Mouse (Mus musculus) heart, postnatal 0 days (tissue): ENCODE measurements around the gene Abraxas1. TPM values are rescaled to one million over a fixed set of nuclear protein-coding genes. Genes with fewer than 3 reads are reported as not detected.

Source experiments
- ATAC-seq: fragments of 200-750 bp; cut with Nextera tagmentation; 2 replicates; pipeline ENCODE4 v1.8.0; 2017; ENCODE audit warnings: low read depth, moderate number of reproducible peaks, moderate library complexity; ENCODE audit not compliant: insufficient read depth
- DNase-seq: peaks from one replicate; pipeline ENCODE4 v3.0.0-alpha.2; 2016; ENCODE audit warnings: low spot score
- H3K27ac ChIP-seq: fragments of 300-500 bp; sonication (generic); 2 replicates; pipeline ENCODE4 v1.5.1; 2014; ENCODE audit warnings: low read depth, mild to moderate bottlenecking
- H3K27me3 ChIP-seq: fragments of 300-500 bp; sonication (generic); 2 replicates; pipeline ENCODE4 v1.6.1; 2014; ENCODE audit warnings: low read length, mixed read lengths; ENCODE audit not compliant: control insufficient read depth, insufficient read depth
- H3K36me3 ChIP-seq: fragments of 300-500 bp; sonication (generic); replicated peaks from 2 replicates; pipeline ENCODE4 v1.6.1; 2014; ENCODE audit warnings: low read length, mixed read lengths; ENCODE audit not compliant: control insufficient read depth, insufficient read depth
- H3K4me1 ChIP-seq: fragments of 300-500 bp; sonication (generic); 2 replicates; pipeline ENCODE4 v1.6.1; 2014; ENCODE audit warnings: antibody characterized with exemption; ENCODE audit not compliant: control insufficient read depth, insufficient read depth
- H3K4me2 ChIP-seq: fragments of 300-500 bp; sonication (generic); 2 replicates; pipeline ENCODE4 v1.6.1; 2014; ENCODE audit warnings: low read depth, mild to moderate bottlenecking, low read length, moderate library complexity
- H3K4me3 ChIP-seq: fragments of 300-500 bp; sonication (generic); 2 replicates; pipeline ENCODE4 v1.5.1; 2014; ENCODE audit warnings: low read depth, low read length
- H3K9ac ChIP-seq: fragments of 300-500 bp; sonication (generic); replicated peaks from 2 replicates; pipeline ENCODE4 v1.6.1; 2014; ENCODE audit warnings: low read depth, low read length, mixed read lengths
- H3K9me3 ChIP-seq: fragments of 300-500 bp; sonication (generic); replicated peaks from 2 replicates; pipeline ENCODE4 v1.6.1; 2016; ENCODE audit warnings: low read length; ENCODE audit not compliant: control insufficient read depth
- CTCF ChIP-seq: IDR thresholded peaks from 2 replicates; pipeline ENCODE4 v1.5.1; 2016; ENCODE audit warnings: antibody characterized with exemption, control low read depth, low read depth
- EP300 ChIP-seq: IDR thresholded peaks from 2 replicates; pipeline ENCODE4 v1.6.1; 2016; ENCODE audit warnings: antibody characterized with exemption, low read depth
- WGBS: fragments of 180-500 bp; shearing (Covaris S2); extraction: QIAGEN DNeasy Blood & Tissue Kit; methylation state at CpG from one replicate; pipeline ENCODE4 v1.1.7; 2014; 5-methylcytosine and 5-hydroxymethylcytosine counted together
- polyA plus RNA-seq: library from polyadenylated mRNA; unstranded; fragments of >200 nt; fragmentation: Nextera tagmentation; extraction: Ambion mirVana; gene quantifications from 2 replicates; pipeline ENCODE4 v1.2.1, GENCODE M21; 2015
- total RNA-seq: library from RNA; depleted of rRNA; stranded (reverse); fragments of >200 nt; gene quantifications from 2 replicates; pipeline ENCODE4 v1.2.3, GENCODE M21; 2014; ENCODE audit warnings: low replicate concordance

The Abraxas1 gene
- total and polyA plus RNA-seq, 2 experiments from 2014 or later, result 19.5 to 28.9 TPM

- Histone ChIP-seq H3K27ac (no peak overlapping the region), H3K9ac (no peak overlapping the region), H3K9me3 (no peaks in the 10 kb centered on the region), H3K4me2 (no peak overlapping the region), H3K36me3 (0 out of 2 replicates have a peak, but pooled peaks cover 4% of the 10 kb centered on the region), H3K4me3 (no peak overlapping the region), H3K27me3 (no peaks in the 10 kb centered on the region), H3K4me1 (peaks cover 4% of the 10 kb centered on the region; the same call in 1 of the 2 replicates)
- ATAC-seq, result 0 out of 2 replicates have a peak, but pooled peaks have one; percentile 57
- 21% methylated on average over 2 of the region's 2 CpGs for WGBS
- peak; percentile 21 for DNase-seq
- TF ChIP-seq EP300, result no peak
- peak; percentile 53 for TF ChIP-seq CTCF
Observed at GRCm38 (mm10) chr5:100825975-100826374, 5.2 kb upstream of the Abraxas1 start.

- no peak for ATAC-seq
- Histone ChIP-seq H3K9me3 (no peaks in the 10 kb centered on the region), H3K4me3 (no peak overlapping the region)
Observed at GRCm38 (mm10) chr5:100822826-100823225, 2.1 kb upstream of the Abraxas1 start.

GRCm38 (mm10) chr5:100821375-100821774, 610 bp upstream of the Abraxas1 start:
- ATAC-seq (no peak), DNase-seq (no peak)
- no peak overlapping the region for H3K9ac ChIP-seq
- H3K4me3 ChIP-seq, result peak overlapping the region; percentile 90
- TF ChIP-seq EP300, result no peak
- no peak for TF ChIP-seq CTCF
- WGBS, result 76% methylated on average over 8 of the region's 8 CpGs
- no peaks in the 10 kb centered on the region for H3K9me3 ChIP-seq
- no peak overlapping the region for H3K27ac ChIP-seq
- no peaks in the 10 kb centered on the region for H3K27me3 ChIP-seq
- peaks cover 15% of the 10 kb centered on the region; the same call in 1 of the 2 replicates for H3K36me3 ChIP-seq
- peak overlapping the region; percentile 97 for H3K4me2 ChIP-seq
- H3K4me1 ChIP-seq, result peaks cover 4% of the 10 kb centered on the region

More at GRCm38 (mm10) chr5:100822826-100823225, 2.1 kb upstream of the Abraxas1 start:
- Histone ChIP-seq H3K9ac (no peak overlapping the region), H3K27me3 (no peaks in the 10 kb centered on the region), H3K36me3 (0 out of 2 replicates have a peak, but pooled peaks cover 4% of the 10 kb centered on the region), H3K4me2 (no peak overlapping the region), H3K27ac (no peak overlapping the region), H3K4me1 (peaks cover 4% of the 10 kb centered on the region)
- DNase-seq, result no peak
- 70% methylated on average over 7 of the region's 7 CpGs for WGBS
- TF ChIP-seq CTCF, result no peak
- no peak for TF ChIP-seq EP300

- peaks cover 4% of the 10 kb centered on the region for H3K4me1 ChIP-seq
- H3K4me2 ChIP-seq, result peak overlapping the region; percentile 97
- H3K27ac ChIP-seq, result peak overlapping the region; percentile 87
- H3K9ac ChIP-seq, result peak overlapping the region; percentile 95
- peak; percentile 29 for TF ChIP-seq CTCF
- no peak for TF ChIP-seq EP300
- no peak for ATAC-seq
- no peaks in the 10 kb centered on the region for H3K27me3 ChIP-seq
- H3K4me3 ChIP-seq, result peak overlapping the region; percentile 90
- 32% methylated on average over 16 of the region's 16 CpGs for WGBS
- DNase-seq, result no peak
- no peaks in the 10 kb centered on the region for H3K9me3 ChIP-seq
- peaks cover 21% of the 10 kb centered on the region for H3K36me3 ChIP-seq
Observed at GRCm38 (mm10) chr5:100819568-100820480, 941 bp downstream of the Abraxas1 start.

GRCm38 (mm10) chr5:100818341-100818740, 2.4 kb downstream of the Abraxas1 start:
- H3K4me2 ChIP-seq, result no peak overlapping the region
- DNase-seq (no peak), ATAC-seq (no peak)
- WGBS, result 70% methylated on average over 4 of the region's 4 CpGs
- no peaks in the 10 kb centered on the region for H3K27me3 ChIP-seq
- no peak overlapping the region for H3K4me3 ChIP-seq
- H3K9me3 ChIP-seq, result no peaks in the 10 kb centered on the region
- TF ChIP-seq EP300 (no peak), CTCF (no peak)
- H3K36me3 ChIP-seq, result peaks cover 27% of the 10 kb centered on the region
- no peak overlapping the region for H3K27ac ChIP-seq
- peaks cover 4% of the 10 kb centered on the region for H3K4me1 ChIP-seq
- H3K9ac ChIP-seq, result no peak overlapping the region
